Mouse (Mus musculus): ENCODE measurements around the gene Vpreb3. TPM values are rescaled to one million over a fixed set of nuclear protein-coding genes. Genes with fewer than 3 reads are reported as not detected.
A peak's percentile ranks its signal among the peaks of the same experiment; 100 is the strongest.

Gene Vpreb3
- total and polyA plus RNA-seq, 3 experiments = 35.6 to 135 (median 90.1) TPM

DNA sequence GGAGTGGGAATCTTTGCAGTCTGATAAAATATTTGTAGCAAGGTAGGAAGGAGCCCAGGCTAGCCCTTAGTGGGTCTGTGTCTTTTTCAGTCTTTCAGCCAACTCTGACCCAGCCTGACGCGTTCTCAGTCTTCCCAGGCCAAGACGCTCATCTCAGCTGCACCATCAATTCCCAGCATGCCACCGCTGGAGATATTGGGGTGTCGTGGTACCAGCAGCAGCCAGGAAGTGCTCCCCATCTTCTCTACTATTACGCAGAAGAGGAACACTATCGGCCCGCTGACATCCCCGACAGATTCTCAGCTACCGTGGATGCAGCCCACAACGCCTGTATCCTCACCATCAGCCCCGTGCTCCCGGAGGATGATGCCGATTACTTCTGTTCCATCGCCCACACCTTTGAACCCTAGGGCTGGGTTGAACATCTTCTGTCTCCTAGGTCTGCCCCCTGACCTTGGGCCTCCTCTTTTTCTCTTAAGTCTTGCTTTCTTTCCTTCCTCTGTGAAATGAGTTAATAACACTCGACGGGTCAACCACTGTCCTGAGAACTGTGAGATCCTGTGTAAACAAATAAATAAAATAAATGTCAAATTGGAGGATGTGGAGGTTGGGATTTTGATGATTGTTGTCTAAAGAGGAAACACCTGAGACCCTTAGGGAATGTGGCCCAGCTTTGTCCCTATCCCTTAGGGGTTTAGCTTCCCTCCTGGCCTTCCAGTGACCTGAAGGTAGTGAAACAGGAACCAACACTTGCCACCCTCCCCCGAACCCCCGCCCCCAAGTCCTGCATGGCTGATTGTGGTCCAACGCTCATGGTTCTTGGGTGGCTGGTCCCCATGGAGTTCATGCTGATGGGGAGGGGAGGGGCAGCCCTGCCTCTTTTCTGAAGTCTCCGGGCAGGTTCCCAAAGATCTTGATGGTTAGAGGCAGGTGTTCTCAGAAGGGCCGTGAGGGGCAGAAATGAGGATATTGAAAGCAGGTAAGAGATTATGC is 6.5 kb downstream of the Vpreb3 start (continued):
- TF ChIP-seq MXI1 (IDR thresholded peaks at IDR 0.05; ENCODE audit: low read depth, low read length) (peak; percentile 52; the same call in 1 of the 2 replicates), JUND (conservative IDR thresholded peaks at IDR 0.05; ENCODE audit: low read depth, low read length) (no peak), SIN3A (IDR thresholded peaks at IDR 0.05; ENCODE audit: low read length) (peak; percentile 62; the same call in 1 of the 2 replicates), E2F4 (IDR thresholded peaks at IDR 0.05; ENCODE audit: insufficient replicate concordance, low read depth, low read length) (no peak), ETS1 (conservative IDR thresholded peaks at IDR 0.05; ENCODE audit: low read depth, low read length) (peak; percentile 55; the same call in 1 of the 2 replicates), ZC3H11A (IDR thresholded peaks at IDR 0.05; ENCODE audit: low read depth, low read length) (no peak), TCF12 (IDR thresholded peaks at IDR 0.05; ENCODE audit: low read depth, low read length) (peak; percentile 75)

DNA sequence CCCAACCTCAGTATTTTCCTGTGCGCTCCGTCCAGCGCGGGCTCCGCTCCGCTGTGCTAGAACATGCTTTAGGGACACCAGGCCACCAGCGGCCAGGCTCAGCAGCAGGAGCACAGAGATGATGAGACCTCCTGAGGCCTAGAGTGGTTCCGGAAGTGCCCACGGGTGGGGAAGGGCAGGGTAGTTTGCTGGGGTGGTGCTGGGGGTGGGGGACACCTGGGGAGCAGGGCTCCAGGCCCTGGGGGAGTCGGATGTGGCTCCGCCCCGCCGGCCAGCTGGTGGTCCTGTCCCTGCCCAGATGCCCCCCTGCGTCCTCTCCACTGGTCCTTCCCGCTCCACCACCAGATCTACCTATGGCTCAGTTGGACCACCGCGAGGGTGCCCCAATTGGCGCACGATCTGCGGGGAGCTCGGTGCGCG is 7.9 kb downstream of the Vpreb3 start:
- Histone ChIP-seq H3K36me3 (replicated peaks in 1 of 2; ENCODE audit: control insufficient read depth in 1 of 2, insufficient read depth in 1 of 2, low read length in 1 of 2) (no peaks in the 10 kb centered on the region), H3K4me3 (replicated peaks in 1 of 3; ENCODE audit: low read depth in 2 of 3, low read length in 2 of 3, poor library complexity in 1 of 3) (peak overlapping the region; percentile 43 to 55 (median 46)), H3K9ac (ENCODE audit: insufficient read depth, low read depth) (peak overlapping the region; percentile 41; the same call in 1 of the 2 replicates), H3K4me2 (ENCODE audit: insufficient read depth, low read depth, poor library complexity, severe bottlenecking) (peak overlapping the region; percentile 63), H3K27ac (ENCODE audit: insufficient read depth, low read depth) (peak overlapping the region; percentile 57; the same call in 1 of the 2 replicates), H3K27me3 (replicated peaks) (no peaks in the 10 kb centered on the region), H3K79me2 (replicated peaks; ENCODE audit: control insufficient read depth, extremely low read depth, insufficient read depth, poor library complexity, severe bottlenecking) (no peaks in the 10 kb centered on the region), H3K4me1 (ENCODE audit: control insufficient read depth in 1 of 2, insufficient read depth in 2 of 2) (peaks cover 30 to 46% of the 10 kb centered on the region in 2 experiments), H3K9me3 (replicated peaks; ENCODE audit: low read length) (no peaks in the 10 kb centered on the region)
- DNase-seq (ENCODE audit: extremely low read depth) = peak; percentile 54
- in situ Hi-C loops (cut with MboI; ENCODE audit: low pct_ligation_motif_present, low pct_unique_long_range_greater_than_20kb, low sequenced_read_pairs) = loop anchor here (5.0 to 25.0 kb wide), 3 partner anchors 66 to 364 kb away; partner anchors contain the start of gene Ggt5
- dilution Hi-C loops (cut with MboI; ENCODE audit: extremely low pct_ligation_motif_present, extremely low pct_unique_long_range_greater_than_20kb, low sequenced_read_pairs) = no loop called here
- TF ChIP-seq HCFC1 (IDR thresholded peaks at IDR 0.05; ENCODE audit: low read depth, low read length) (peak; percentile 29; the same call in 1 of the 2 replicates), ZC3H11A (IDR thresholded peaks at IDR 0.05; ENCODE audit: low read depth, low read length) (no peak), USF2 (conservative IDR thresholded peaks at IDR 0.05; ENCODE audit: low read depth, low read length) (no peak), GABPA (IDR thresholded peaks at IDR 0.05; ENCODE audit: insufficient replicate concordance, low read depth, low read length) (no peak), MEF2A (IDR thresholded peaks at IDR 0.05; ENCODE audit: borderline replicate concordance, low read depth, low read length) (no peak), TBP (conservative IDR thresholded peaks at IDR 0.05; ENCODE audit: low read depth, low read length) (no peak), MXI1 (IDR thresholded peaks at IDR 0.05; ENCODE audit: low read depth, low read length) (0 out of 2 replicates have a peak, but pooled peaks have one; percentile 20), EP300 (IDR thresholded peaks at IDR 0.05; ENCODE audit: low read length) (no peak), SIN3A (IDR thresholded peaks at IDR 0.05; ENCODE audit: low read length) (0 out of 2 replicates have a peak, but pooled peaks have one; percentile 20), CHD2 (IDR thresholded peaks at IDR 0.05; ENCODE audit: low read length) (peak; percentile 60; the same call in 1 of the 2 replicates), ELF1 (IDR thresholded peaks at IDR 0.05; ENCODE audit: low read depth, low read length) (peak; percentile 60)

Measured in CH12.LX (cell line).